Mouse (Mus musculus) heart, embryonic 12.5 days (tissue): ENCODE measurements around the gene Washc1. TPM values are rescaled to one million over a fixed set of nuclear protein-coding genes. Genes with fewer than 3 reads are reported as not detected.

Experiments
- ATAC-seq: fragments of 200-750 bp; cut with Nextera tagmentation; 2 replicates; pipeline ENCODE4 v1.8.0; 2017; ENCODE audit warnings: moderate TSS enrichment, moderate library complexity; ENCODE audit not compliant: insufficient number of reproducible peaks, low FRiP score
- H3K27ac ChIP-seq: fragments of 300-500 bp; sonication (generic); 2 replicates; pipeline ENCODE4 v1.5.1; 2016; ENCODE audit warnings: mild to moderate bottlenecking, moderate library complexity; ENCODE audit not compliant: poor library complexity, severe bottlenecking
- H3K27me3 ChIP-seq: fragments of 300-500 bp; sonication (generic); replicated peaks from 2 replicates; pipeline ENCODE4 v1.6.1; 2016; ENCODE audit warnings: mild to moderate bottlenecking, moderate library complexity
- H3K36me3 ChIP-seq: fragments of 300-500 bp; sonication (generic); 2 replicates; pipeline ENCODE4 v1.6.1; 2016; ENCODE audit warnings: mild to moderate bottlenecking, moderate library complexity
- H3K4me1 ChIP-seq: fragments of 300-500 bp; sonication (generic); replicated peaks from 2 replicates; pipeline ENCODE4 v1.6.1; 2016; ENCODE audit warnings: mild to moderate bottlenecking
- H3K4me2 ChIP-seq: fragments of 300-500 bp; sonication (generic); 2 replicates; pipeline ENCODE4 v1.6.1; 2016; ENCODE audit warnings: mild to moderate bottlenecking, moderate library complexity
- H3K4me3 ChIP-seq: fragments of 300-500 bp; sonication (generic); 2 replicates; pipeline ENCODE4 v1.5.1; 2016; ENCODE audit warnings: mild to moderate bottlenecking
- H3K9ac ChIP-seq: fragments of 300-500 bp; sonication (generic); 2 replicates; pipeline ENCODE4 v1.6.1; 2016; ENCODE audit warnings: mild to moderate bottlenecking, moderate library complexity
- H3K9me3 ChIP-seq: fragments of 300-500 bp; sonication (generic); replicated peaks from 2 replicates; pipeline ENCODE4 v1.6.1; 2016; ENCODE audit warnings: mild to moderate bottlenecking, moderate library complexity
- WGBS: fragments of 180-500 bp; shearing (Covaris S2); methylation state at CpG from one replicate; pipeline ENCODE4 v1.1.7; 2016; 5-methylcytosine and 5-hydroxymethylcytosine counted together
- polyA plus RNA-seq: library from polyadenylated mRNA; unstranded; fragments of >200 nt; fragmentation: Nextera tagmentation; extraction: Ambion mirVana; gene quantifications from 2 replicates; pipeline ENCODE4 v1.2.1, GENCODE M21; 2016

Washc1 gene
- polyA plus RNA-seq, 1 experiment from 2014 or later, result 30.2 TPM

- H3K27me3 ChIP-seq, result no peaks in the 10 kb centered on the region
- peaks cover 39% of the 10 kb centered on the region for H3K36me3 ChIP-seq
- H3K4me1 ChIP-seq, result no peaks in the 10 kb centered on the region
- ATAC-seq, result no peak
- no peaks in the 10 kb centered on the region for H3K9me3 ChIP-seq
- no peak overlapping the region for H3K4me3 ChIP-seq
- no peak overlapping the region for H3K9ac ChIP-seq
- no peak overlapping the region for H3K4me2 ChIP-seq
- 94% methylated on average over 2 of the region's 2 CpGs for WGBS
- H3K27ac ChIP-seq, result no peak overlapping the region
Observed at GRCm38 (mm10) chr17:66091392-66091791, 20.0 kb upstream of the Washc1 start.

- H3K9me3 ChIP-seq, result no peaks in the 10 kb centered on the region
- 93% methylated on average over 2 of the region's 2 CpGs for whole genome bisulfite sequencing
- ATAC-seq, result no peak
Observed at GRCm38 (mm10) chr17:66092065-66092464, 19.3 kb upstream of the Washc1 start.

GRCm38 (mm10) chr17:66092664-66093063, 18.7 kb upstream of the Washc1 start:
- Histone ChIP-seq H3K27me3 (no peaks in the 10 kb centered on the region), H3K4me1 (no peaks in the 10 kb centered on the region), H3K4me3 (no peak overlapping the region), H3K4me2 (no peak overlapping the region), H3K9me3 (no peaks in the 10 kb centered on the region), H3K9ac (no peak overlapping the region), H3K36me3 (peaks cover 29% of the 10 kb centered on the region), H3K27ac (no peak overlapping the region)
- ATAC-seq, result no peak
- 83% methylated on average over 3 of the region's 3 CpGs for WGBS

More at GRCm38 (mm10) chr17:66092065-66092464, 19.3 kb upstream of the Washc1 start:
- Histone ChIP-seq H3K27ac (no peak overlapping the region), H3K4me1 (no peaks in the 10 kb centered on the region), H3K27me3 (no peaks in the 10 kb centered on the region), H3K4me2 (no peak overlapping the region), H3K9ac (no peak overlapping the region), H3K36me3 (peaks cover 33% of the 10 kb centered on the region), H3K4me3 (no peak overlapping the region)

- H3K4me2 ChIP-seq, result peak overlapping the region; percentile 88
- no peaks in the 10 kb centered on the region for H3K27me3 ChIP-seq
- WGBS, result 1% methylated on average over 41 of the region's 41 CpGs
- H3K4me3 ChIP-seq, result peak overlapping the region; percentile 70
- H3K4me1 ChIP-seq, result peaks cover 14% of the 10 kb centered on the region
- H3K9ac ChIP-seq, result peak overlapping the region; percentile 97
- peak; percentile 68 for ATAC-seq
- H3K36me3 ChIP-seq, result no peaks in the 10 kb centered on the region; the same call in 1 of the 2 replicates
- H3K27ac ChIP-seq, result peak overlapping the region; percentile 94
- H3K9me3 ChIP-seq, result no peaks in the 10 kb centered on the region
Observed at GRCm38 (mm10) chr17:66100566-66101379, 10.6 kb upstream of the Washc1 start.

GRCm38 (mm10) chr17:66101380-66102330, 9.7 kb upstream of the Washc1 start, which contains the start of gene Ndufv2:
TSS of gene Ndufv2 (minus strand) at chr17:66101559.
- H3K36me3 ChIP-seq, result no peaks in the 10 kb centered on the region; the same call in 1 of the 2 replicates

GRCm38 (mm10) chr17:66104076-66104475, 7.3 kb upstream of the Washc1 start:
- no peaks in the 10 kb centered on the region for H3K9me3 ChIP-seq
- H3K36me3 ChIP-seq, result no peaks in the 10 kb centered on the region
- ATAC-seq, result no peak
- H3K9ac ChIP-seq, result no peak overlapping the region
- no peak overlapping the region for H3K4me3 ChIP-seq
- 86% methylated on average over 7 of the region's 7 CpGs for WGBS
- H3K4me1 ChIP-seq, result peaks cover 9% of the 10 kb centered on the region
- H3K27ac ChIP-seq, result no peak overlapping the region
- no peaks in the 10 kb centered on the region for H3K27me3 ChIP-seq
- H3K4me2 ChIP-seq, result no peak overlapping the region

More at GRCm38 (mm10) chr17:66101380-66102330, 9.7 kb upstream of the Washc1 start, which contains the start of gene Ndufv2:
- WGBS, result under 1% methylated on average over 67 of the region's 67 CpGs
- peak within 1 kb of the TSS; percentile 94 for H3K27ac ChIP-seq
- H3K27me3 ChIP-seq, result no peaks in the 10 kb centered on the region
- peaks cover 14% of the 10 kb centered on the region for H3K4me1 ChIP-seq
- no peaks in the 10 kb centered on the region for H3K9me3 ChIP-seq
- H3K4me3 ChIP-seq, result peak within 1 kb of the TSS; percentile 70
- H3K9ac ChIP-seq, result peak within 1 kb of the TSS; percentile 97
- peak within 1 kb of the TSS; percentile 88 for H3K4me2 ChIP-seq
- peak; percentile 100 for ATAC-seq

- no peak for ATAC-seq
Observed at GRCm38 (mm10) chr17:66106601-66107267, 4.6 kb upstream of the Washc1 start.

GRCm38 (mm10) chr17:66107466-66107865, 3.9 kb upstream of the Washc1 start:
- WGBS, result 67% methylated on average over 8 of the region's 8 CpGs
- Histone ChIP-seq H3K9ac (no peak overlapping the region; the same call in 1 of the 2 replicates), H3K27me3 (no peaks in the 10 kb centered on the region)

More at GRCm38 (mm10) chr17:66106601-66107267, 4.6 kb upstream of the Washc1 start:
- Histone ChIP-seq H3K4me1 (peaks cover 8% of the 10 kb centered on the region; the same call in 1 of the 2 replicates), H3K36me3 (no peaks in the 10 kb centered on the region), H3K9me3 (no peaks in the 10 kb centered on the region), H3K4me3 (no peak overlapping the region), H3K27ac (no peak overlapping the region), H3K27me3 (no peaks in the 10 kb centered on the region), H3K9ac (no peak overlapping the region), H3K4me2 (no peak overlapping the region)
- WGBS, result 51% methylated on average over 10 of the region's 10 CpGs

GRCm38 (mm10) chr17:66108198-66108597, 3.1 kb upstream of the Washc1 start:
- Histone ChIP-seq H3K9ac (no peak overlapping the region), H3K36me3 (no peaks in the 10 kb centered on the region), H3K27ac (no peak overlapping the region), H3K9me3 (no peaks in the 10 kb centered on the region), H3K4me3 (no peak overlapping the region), H3K27me3 (no peaks in the 10 kb centered on the region), H3K4me2 (no peak overlapping the region), H3K4me1 (peaks cover 16% of the 10 kb centered on the region)
- 79% methylated on average over 4 of the region's 4 CpGs for WGBS
- no peak for ATAC-seq

More at GRCm38 (mm10) chr17:66107466-66107865, 3.9 kb upstream of the Washc1 start:
- Histone ChIP-seq H3K9me3 (no peaks in the 10 kb centered on the region), H3K27ac (no peak overlapping the region), H3K4me1 (peaks cover 12% of the 10 kb centered on the region), H3K4me2 (no peak overlapping the region), H3K4me3 (no peak overlapping the region), H3K36me3 (no peaks in the 10 kb centered on the region)
- no peak for ATAC-seq

- Histone ChIP-seq H3K4me3 (peak overlapping the region; percentile 97), H3K9ac (peak overlapping the region; percentile 91), H3K9me3 (no peaks in the 10 kb centered on the region), H3K27me3 (no peaks in the 10 kb centered on the region), H3K4me2 (peak overlapping the region; percentile 76), H3K27ac (no peak overlapping the region), H3K4me1 (peaks cover 16% of the 10 kb centered on the region), H3K36me3 (peaks cover 23% of the 10 kb centered on the region)
- WGBS, result 43% methylated on average over 6 of the region's 6 CpGs
- no peak for ATAC-seq
Observed at GRCm38 (mm10) chr17:66110746-66111145, 599 bp upstream of the Washc1 start.
